Mouse (Mus musculus) hindbrain, embryonic 16.5 days (tissue): ENCODE results near the gene Crygc. TPM values are rescaled to one million over a fixed set of nuclear protein-coding genes. Genes with fewer than 3 reads are reported as not detected.

Experiments used
- ATAC-seq: fragments of 200-750 bp; cut with Nextera tagmentation; 2 replicates; pipeline ENCODE4 v1.8.0; 2017; ENCODE audit warnings: moderate TSS enrichment, moderate library complexity
- H3K27ac ChIP-seq: fragments of 300-500 bp; sonication (generic); 2 replicates; pipeline ENCODE4 v1.5.1; 2014; ENCODE audit warnings: low read depth, mild to moderate bottlenecking, control low read depth, low read length, moderate library complexity
- H3K27me3 ChIP-seq: fragments of 300-500 bp; sonication (generic); replicated peaks from 2 replicates; pipeline ENCODE4 v1.6.1; 2014; ENCODE audit warnings: low read length; ENCODE audit not compliant: control insufficient read depth, insufficient read depth
- H3K36me3 ChIP-seq: fragments of 300-500 bp; sonication (generic); 2 replicates; pipeline ENCODE4 v1.6.1; 2014; ENCODE audit warnings: mild to moderate bottlenecking, low read length, moderate library complexity, mixed read lengths; ENCODE audit not compliant: control insufficient read depth, insufficient read depth
- H3K4me1 ChIP-seq: fragments of 300-500 bp; sonication (generic); 2 replicates; pipeline ENCODE4 v1.6.1; 2014; ENCODE audit warnings: low read depth, low read length; ENCODE audit not compliant: control insufficient read depth, insufficient read depth
- H3K4me2 ChIP-seq: fragments of 300-500 bp; sonication (generic); 2 replicates; pipeline ENCODE4 v1.6.1; 2014; ENCODE audit warnings: mild to moderate bottlenecking, low read length, control low read depth, moderate library complexity
- H3K4me3 ChIP-seq: fragments of 300-500 bp; sonication (generic); 2 replicates; pipeline ENCODE4 v1.5.1; 2014; ENCODE audit warnings: mild to moderate bottlenecking, low read length, control low read depth, moderate library complexity
- H3K9ac ChIP-seq: fragments of 300-500 bp; sonication (generic); 2 replicates; pipeline ENCODE4 v1.6.1; 2014; ENCODE audit warnings: low read depth, mild to moderate bottlenecking, control low read depth, low read length, moderate library complexity
- H3K9me3 ChIP-seq: fragments of 300-500 bp; sonication (generic); 2 replicates; pipeline ENCODE4 v1.6.1; 2014; ENCODE audit warnings: mild to moderate bottlenecking, low read length, moderate library complexity; ENCODE audit not compliant: control insufficient read depth
- WGBS: fragments of 180-500 bp; shearing (Covaris S2); extraction: QIAGEN DNeasy Blood & Tissue Kit; methylation state at CpG from one replicate; pipeline ENCODE4 v1.1.7; 2014; 5-methylcytosine and 5-hydroxymethylcytosine counted together
- polyA plus RNA-seq: library from polyadenylated mRNA; unstranded; fragments of >200 nt; fragmentation: Nextera tagmentation; extraction: Ambion mirVana; gene quantifications from 2 replicates; pipeline ENCODE4 v1.2.1, GENCODE M21; 2015

The Crygc gene
- polyA plus RNA-seq: not detected in 2 replicates

GRCm38 (mm10) chr1:65073589-65073988 is at the start of gene Crygc:
TSS of gene Crygc (minus strand) at chr1:65073689.
- Histone ChIP-seq H3K27ac (no peak within 1 kb of the TSS), H3K9me3 (no peaks in the 10 kb centered on the region), H3K27me3 (no peaks in the 10 kb centered on the region), H3K4me1 (no peaks in the 10 kb centered on the region), H3K36me3 (no peaks in the 10 kb centered on the region), H3K9ac (no peak within 1 kb of the TSS), H3K4me2 (no peak within 1 kb of the TSS), H3K4me3 (no peak within 1 kb of the TSS)
- ATAC-seq: no peak
- 59% methylated on average over 6 of the region's 6 CpGs for WGBS

GRCm38 (mm10) chr1:65122574-65123372 is 49.3 kb upstream of the Crygc start, which contains the start of gene D630023F18Rik:
TSS of gene D630023F18Rik (minus strand) at chr1:65123214.
- Histone ChIP-seq H3K27ac (no peak within 1 kb of the TSS), H3K4me2 (peak within 1 kb of the TSS; percentile 65), H3K9ac (peak within 1 kb of the TSS; percentile 58), H3K36me3 (no peaks in the 10 kb centered on the region), H3K9me3 (no peaks in the 10 kb centered on the region), H3K4me3 (peak within 1 kb of the TSS; percentile 45), H3K4me1 (no peaks in the 10 kb centered on the region), H3K27me3 (no peaks in the 10 kb centered on the region)
- ATAC-seq: peak; percentile 68
- 22% methylated on average over 9 of the region's 9 CpGs for WGBS

DNA sequence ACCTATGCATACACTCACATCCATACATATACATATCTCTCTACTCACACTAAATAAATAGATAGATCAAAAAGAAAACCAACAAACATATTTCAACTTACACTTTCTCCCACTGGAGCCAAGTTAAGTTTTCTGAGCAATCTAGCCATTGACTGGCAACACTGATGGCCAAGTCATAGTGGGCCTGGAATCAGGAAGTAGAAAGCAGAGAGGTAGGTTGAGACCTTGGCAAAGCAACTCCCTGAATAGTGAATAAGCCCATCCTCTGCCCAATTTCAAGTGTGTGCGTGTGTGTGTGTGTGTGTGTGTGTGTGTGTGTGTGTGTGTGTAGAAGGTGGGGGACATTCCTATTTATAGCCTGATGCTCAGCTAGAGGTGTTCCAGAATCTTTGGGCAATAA is 45.9 kb upstream of the Crygc start, which contains the start of gene Gm28845:
Gene Gm28845 (minus strand): TSS at position 121 of the 400 bp plus-strand sequence.
- no peak within 1 kb of the TSS for H3K4me2 ChIP-seq
- H3K9me3 ChIP-seq: no peaks in the 10 kb centered on the region
- WGBS: 80% methylated on average over 1 of the region's 1 CpGs
- no peaks in the 10 kb centered on the region for H3K27me3 ChIP-seq
- H3K27ac ChIP-seq: no peak within 1 kb of the TSS
- H3K36me3 ChIP-seq: no peaks in the 10 kb centered on the region
- ATAC-seq: no peak
- no peak within 1 kb of the TSS for H3K4me3 ChIP-seq
- H3K9ac ChIP-seq: no peak within 1 kb of the TSS
- H3K4me1 ChIP-seq: no peaks in the 10 kb centered on the region

- 82% methylated on average over 8 of the region's 8 CpGs for WGBS
- H3K4me2 ChIP-seq: no peak overlapping the region
Observed at GRCm38 (mm10) chr1:65118150-65118913, 44.8 kb upstream of the Crygc start.

DNA sequence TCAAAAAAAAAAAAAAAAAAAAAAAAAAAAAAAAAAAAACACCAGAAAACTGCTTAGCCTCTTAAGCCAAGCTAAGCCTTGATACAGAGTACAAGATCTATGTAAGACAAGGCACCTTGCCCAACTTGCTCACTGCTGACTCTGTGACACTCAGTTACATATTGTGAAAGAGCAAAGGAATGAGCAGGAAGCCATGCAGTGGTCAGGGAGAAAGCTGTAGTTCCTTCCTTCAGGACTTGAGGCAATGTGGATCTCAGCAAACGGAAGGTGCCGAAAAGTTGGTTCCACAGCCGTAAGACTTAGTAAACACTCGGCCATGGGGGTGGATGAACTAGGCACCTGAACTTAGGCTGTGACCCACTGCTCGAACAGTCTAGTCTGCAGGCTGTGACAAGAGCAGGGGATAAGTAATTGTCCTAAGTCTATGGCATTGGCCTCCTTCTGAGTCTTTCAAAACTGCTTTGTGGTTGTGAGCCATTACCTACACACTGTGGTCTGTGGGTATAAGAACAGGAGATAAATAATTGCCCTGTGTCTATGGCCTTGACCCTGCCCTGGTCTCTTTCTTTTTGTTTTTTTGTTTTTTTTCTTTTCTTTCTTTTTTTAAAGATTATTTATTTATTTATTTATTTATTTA is 40.2 kb upstream of the Crygc start:
- no peak overlapping the region for H3K27ac ChIP-seq
- no peaks in the 10 kb centered on the region for H3K36me3 ChIP-seq
- H3K9ac ChIP-seq: no peak overlapping the region
- 96% methylated on average over 5 of the region's 5 CpGs for WGBS
- no peak; the same call in 1 of the 2 replicates for ATAC-seq
- no peak overlapping the region for H3K4me2 ChIP-seq
- H3K9me3 ChIP-seq: no peaks in the 10 kb centered on the region
- H3K27me3 ChIP-seq: no peaks in the 10 kb centered on the region
- no peaks in the 10 kb centered on the region; the same call in 1 of the 2 replicates for H3K4me1 ChIP-seq
- H3K4me3 ChIP-seq: no peak overlapping the region

More at GRCm38 (mm10) chr1:65118150-65118913, 44.8 kb upstream of the Crygc start:
- Histone ChIP-seq H3K4me3 (no peak overlapping the region), H3K27ac (no peak overlapping the region), H3K27me3 (no peaks in the 10 kb centered on the region), H3K9ac (no peak overlapping the region), H3K4me1 (no peaks in the 10 kb centered on the region), H3K36me3 (no peaks in the 10 kb centered on the region), H3K9me3 (no peaks in the 10 kb centered on the region)
- ATAC-seq: no peak

DNA sequence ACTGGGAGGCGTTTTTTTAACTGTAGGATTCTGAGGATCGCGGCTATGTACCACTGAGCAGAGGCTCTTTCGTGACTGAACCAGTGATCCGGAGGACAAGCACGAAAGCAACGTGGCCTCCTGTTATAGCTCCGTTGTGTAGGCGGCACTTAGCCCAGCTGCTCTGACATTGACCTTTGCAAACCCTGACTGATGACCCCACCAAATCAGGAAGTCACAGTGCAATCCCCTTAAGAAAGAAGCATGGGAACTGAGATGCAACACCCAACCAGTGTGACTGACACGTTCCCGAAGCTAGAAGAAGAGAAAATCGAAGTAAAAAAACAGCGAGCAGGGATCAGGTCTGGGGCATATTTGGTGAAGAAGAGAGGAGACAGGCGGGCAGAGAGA is 39.3 kb upstream of the Crygc start:
- Histone ChIP-seq H3K27ac (no peak overlapping the region), H3K4me3 (peak overlapping the region; percentile 0; the same call in 1 of the 2 replicates)
- WGBS: 50% methylated on average over 14 of the region's 14 CpGs

DNA sequence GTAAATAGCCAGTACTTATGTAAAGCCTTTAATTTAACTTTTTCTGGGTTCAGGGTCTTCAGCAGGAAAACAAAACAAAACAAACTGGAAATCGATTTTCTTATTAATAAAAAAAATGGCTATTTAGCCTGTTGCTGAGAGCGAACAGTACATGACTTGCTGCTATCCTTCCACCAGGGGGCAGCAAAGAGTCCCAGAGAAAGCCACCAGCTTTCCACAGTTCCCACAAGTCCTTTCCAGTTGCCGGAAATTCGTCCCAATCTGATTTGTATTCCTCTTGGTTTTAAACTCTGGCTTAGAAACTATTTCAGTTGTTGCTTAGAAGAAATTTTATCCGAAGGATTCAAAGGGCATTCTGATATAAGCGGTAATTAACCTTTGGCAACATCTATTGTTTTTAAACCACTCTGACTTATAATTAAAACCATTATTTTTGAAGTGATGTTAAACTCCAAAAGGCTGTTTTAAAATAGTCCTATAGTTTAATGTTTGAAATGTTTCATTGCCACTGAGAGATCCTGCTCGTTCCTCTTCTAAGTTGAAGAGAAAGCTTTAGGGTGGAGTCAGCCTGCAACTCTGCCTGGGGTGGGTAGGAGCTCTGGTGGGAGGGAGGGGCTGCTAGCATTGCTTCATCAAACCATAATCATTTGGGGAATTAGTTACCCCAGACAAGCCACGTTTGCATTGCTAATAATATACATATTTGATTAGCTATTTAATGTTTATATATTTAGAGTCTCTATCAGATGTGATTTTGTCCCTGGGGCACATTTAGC is 38.7 kb upstream of the Crygc start:
- H3K36me3 ChIP-seq: no peaks in the 10 kb centered on the region
- no peaks in the 10 kb centered on the region for H3K9me3 ChIP-seq
- H3K4me1 ChIP-seq: no peaks in the 10 kb centered on the region; the same call in 1 of the 2 replicates
- no peak overlapping the region for H3K9ac ChIP-seq
- ATAC-seq: peak; percentile 75; the same call in 1 of the 2 replicates
- no peak overlapping the region for H3K27ac ChIP-seq
- peak overlapping the region; percentile 0 for H3K4me3 ChIP-seq
- 13% methylated on average over 8 of the region's 8 CpGs for WGBS
- no peaks in the 10 kb centered on the region for H3K27me3 ChIP-seq
- peak overlapping the region; percentile 34 for H3K4me2 ChIP-seq

More for the DNA sequence above, 39.3 kb upstream of the Crygc start:
- no peak for ATAC-seq
- Histone ChIP-seq H3K4me1 (no peaks in the 10 kb centered on the region; the same call in 1 of the 2 replicates), H3K9me3 (no peaks in the 10 kb centered on the region), H3K36me3 (no peaks in the 10 kb centered on the region), H3K4me2 (peak overlapping the region; percentile 34), H3K27me3 (no peaks in the 10 kb centered on the region), H3K9ac (no peak overlapping the region)

DNA sequence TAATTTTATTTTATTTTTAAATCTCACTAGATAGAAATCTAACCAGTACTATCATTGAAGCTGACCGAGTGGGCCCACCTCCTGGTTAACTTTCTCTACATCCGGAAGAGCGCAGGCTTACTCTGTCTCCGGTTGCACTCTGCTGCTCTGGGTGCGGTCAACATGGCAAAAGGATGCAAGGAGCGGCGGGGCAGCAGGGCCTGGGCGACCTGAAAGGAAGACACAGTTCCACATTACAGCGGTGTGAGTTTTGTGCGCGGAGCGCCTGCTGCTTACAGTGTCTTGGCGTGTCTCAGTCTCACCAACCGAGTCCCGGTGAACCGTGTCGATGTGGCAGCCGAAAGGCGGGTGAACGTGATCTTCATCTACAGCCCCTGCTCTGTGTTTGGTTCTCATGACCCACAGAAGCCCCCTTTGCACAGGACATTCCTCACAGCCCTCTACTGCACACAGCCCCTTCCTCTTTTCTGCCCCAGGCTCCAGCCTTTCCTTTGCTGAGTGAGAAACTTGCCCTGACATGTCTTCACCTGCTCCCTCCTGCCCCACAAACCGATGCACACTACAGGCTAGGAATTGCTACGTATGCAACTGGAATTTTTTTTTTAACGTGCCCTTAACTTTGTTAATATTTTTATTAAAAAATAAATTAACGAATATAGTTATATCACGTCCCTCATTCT is 36.4 kb upstream of the Crygc start:
- H3K9me3 ChIP-seq: no peaks in the 10 kb centered on the region
- WGBS: 81% methylated on average over 25 of the region's 25 CpGs
- ATAC-seq: no peak

More for the DNA sequence above, 36.4 kb upstream of the Crygc start:
- no peaks in the 10 kb centered on the region for H3K36me3 ChIP-seq
- no peak overlapping the region for H3K4me3 ChIP-seq
- H3K27me3 ChIP-seq: no peaks in the 10 kb centered on the region
- no peak overlapping the region for H3K4me2 ChIP-seq
- no peak overlapping the region for H3K27ac ChIP-seq
- H3K9ac ChIP-seq: no peak overlapping the region
- no peaks in the 10 kb centered on the region; the same call in 1 of the 2 replicates for H3K4me1 ChIP-seq
